Mouse (Mus musculus) kidney, adult 2 months (tissue): ENCODE data around the gene Wdr93.

ENCODE experiments used
- CTCF ChIP-seq: fragments of 200-500 bp; conservative IDR thresholded peaks from 2 replicates; pipeline ENCODE4 v1.5.1; 2011; ENCODE audit warnings: low read depth, mild to moderate bottlenecking, control low read depth, low read length, moderate library complexity, mixed read lengths; ENCODE audit not compliant: insufficient read depth, insufficient read length
- POLR2A ChIP-seq: fragments of 200-500 bp; IDR thresholded peaks from one replicate; pipeline ENCODE4 v1.6.1; 2011; ENCODE audit warnings: low read depth, low read length, control low read depth

GRCm38 (mm10) chr7:79819515-79819914 is 76.6 kb downstream of the Wdr93 start:
- no peak for TF ChIP-seq CTCF
- TF ChIP-seq POLR2A: no peak
